Mouse (Mus musculus) large intestine, adult 2 months (tissue): ENCODE measurements around the gene Alox12b. TPM values are rescaled to one million over a fixed set of nuclear protein-coding genes. Genes with fewer than 3 reads are reported as not detected.

Source experiments
- polyA plus RNA-seq: library from polyadenylated mRNA; depleted of rRNA; stranded (reverse); fragments of >200 nt; gene quantifications from 2 replicates; pipeline ENCODE4 v1.2.3, GENCODE M21; 2012; rRNA removed

Gene Alox12b
- polyA plus RNA-seq, 1 experiment: 0.06 TPM

Other genes with a start within 250 kb of the Alox12b start
- not detected in 2 replicates for gene Odf4, start 229.9 kb upstream of the Alox12b start, polyA plus RNA-seq
- 6.0 and 8.9 TPM in 2 replicates for gene Arhgef15, start 199.5 kb upstream of the Alox12b start, polyA plus RNA-seq
- gene Slc25a35, start 188.9 kb upstream of the Alox12b start, polyA plus RNA-seq: 26.2 and 29.9 TPM in 2 replicates
- 73.5 and 88.5 TPM in 2 replicates for gene Rangrf, start 181.8 kb upstream of the Alox12b start, polyA plus RNA-seq
- 10.1 and 16.2 TPM in 2 replicates for gene Pfas, start 148.5 kb upstream of the Alox12b start, polyA plus RNA-seq
- gene Ctc1, start 141.1 kb upstream of the Alox12b start, polyA plus RNA-seq: 27.5 and 32.0 TPM in 2 replicates
- 47.0 and 50.8 TPM in 2 replicates for gene Aurkb, start 111.3 kb upstream of the Alox12b start, polyA plus RNA-seq
- 15.1 and 16.0 TPM in 2 replicates for gene Borcs6, start 97.3 kb upstream of the Alox12b start, polyA plus RNA-seq
- 25.6 and 33.7 TPM in 2 replicates for gene Tmem107, start 86.2 kb upstream of the Alox12b start, polyA plus RNA-seq
- gene Vamp2, start 68.5 kb upstream of the Alox12b start, polyA plus RNA-seq: 44.0 and 67.8 TPM in 2 replicates
- 6.1 and 13.9 TPM in 2 replicates for gene Per1, start 61.8 kb upstream of the Alox12b start, polyA plus RNA-seq
- 0.07 and 0.15 TPM in 2 replicates for gene Hes7, start 36.6 kb upstream of the Alox12b start, polyA plus RNA-seq
- 0.14 and 0.25 TPM in 2 replicates for gene 9130213A22Rik, start 34.4 kb upstream of the Alox12b start, polyA plus RNA-seq
- 0.36 and 0.62 TPM in 2 replicates for gene Aloxe3, start 31.1 kb upstream of the Alox12b start, polyA plus RNA-seq
- gene Alox8, start 40.9 kb downstream of the Alox12b start, polyA plus RNA-seq: 0.04 TPM in 1 of 2 replicates, not detected in the other
- not detected in 2 replicates for gene Gucy2e, start 80.0 kb downstream of the Alox12b start, polyA plus RNA-seq
- gene Cntrob, start 166.8 kb downstream of the Alox12b start, polyA plus RNA-seq: 8.4 and 8.5 TPM in 2 replicates
- 60.7 and 65.6 TPM in 2 replicates for gene Trappc1, start 167.0 kb downstream of the Alox12b start, polyA plus RNA-seq
- 0.46 and 0.55 TPM in 2 replicates for gene Kcnab3, start 169.3 kb downstream of the Alox12b start, polyA plus RNA-seq
- 0.51 and 0.79 TPM in 2 replicates for gene Rnf227, start 183.5 kb downstream of the Alox12b start, polyA plus RNA-seq
- 63.4 and 118 TPM in 2 replicates for gene Chd3, start 212.4 kb downstream of the Alox12b start, polyA plus RNA-seq
- gene Naa38, start 238.5 kb downstream of the Alox12b start, polyA plus RNA-seq: 164 and 180 TPM in 2 replicates
- gene Cyb5d1, start 238.6 kb downstream of the Alox12b start, polyA plus RNA-seq: 6.1 and 14.5 TPM in 2 replicates
- gene Tmem88, start 241.2 kb downstream of the Alox12b start, polyA plus RNA-seq: 10.5 and 11.0 TPM in 2 replicates